Mouse (Mus musculus) fat pad, adult 2 months (tissue): ENCODE results near the gene Adcy6.

Experiments
- DNase-seq: peaks from one replicate; pipeline ENCODE4 v3.0.0-alpha.2; 2011; ENCODE audit warnings: low read depth, low spot score; ENCODE audit errors: extremely low read depth

Adcy6 gene

DNA sequence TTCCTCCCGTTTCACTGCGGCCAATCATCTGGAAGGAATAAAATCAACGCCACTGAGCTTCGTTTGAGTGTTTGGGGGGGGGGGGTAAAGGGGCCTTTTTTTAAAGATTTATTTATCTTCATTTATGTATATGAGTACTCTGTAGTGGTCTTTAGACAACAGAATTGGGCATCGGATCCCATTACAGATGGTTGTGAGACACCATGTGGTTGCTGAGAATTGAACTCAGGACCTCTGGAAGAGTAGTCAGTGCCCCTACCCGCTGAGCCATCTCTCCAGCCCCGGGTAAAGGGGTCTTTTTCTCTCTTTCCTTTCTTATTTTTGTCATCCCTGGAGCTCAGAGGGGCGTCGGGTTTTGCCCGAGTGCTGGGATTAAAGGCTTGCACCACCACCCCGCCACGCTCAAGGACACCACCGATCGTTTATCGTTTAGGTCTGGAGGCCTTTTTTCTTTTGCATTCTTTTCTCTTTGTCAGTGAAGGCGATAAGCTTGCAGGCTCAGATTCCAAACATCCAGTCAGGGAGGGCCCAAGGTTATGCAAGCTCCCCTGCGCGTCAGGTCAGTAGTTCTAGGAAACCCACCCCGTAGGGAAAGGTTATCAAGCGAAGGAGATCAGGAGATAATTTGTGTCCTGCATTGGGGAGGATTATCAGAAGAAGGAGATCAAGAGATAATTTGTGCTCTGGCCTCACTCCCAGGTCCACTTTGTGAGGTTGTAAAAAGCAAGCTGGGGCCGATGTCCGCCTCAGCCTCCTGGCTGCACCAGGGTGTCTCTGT lies 41.4 kb downstream of the Adcy6 start:
- DNase-seq = no peak

DNA sequence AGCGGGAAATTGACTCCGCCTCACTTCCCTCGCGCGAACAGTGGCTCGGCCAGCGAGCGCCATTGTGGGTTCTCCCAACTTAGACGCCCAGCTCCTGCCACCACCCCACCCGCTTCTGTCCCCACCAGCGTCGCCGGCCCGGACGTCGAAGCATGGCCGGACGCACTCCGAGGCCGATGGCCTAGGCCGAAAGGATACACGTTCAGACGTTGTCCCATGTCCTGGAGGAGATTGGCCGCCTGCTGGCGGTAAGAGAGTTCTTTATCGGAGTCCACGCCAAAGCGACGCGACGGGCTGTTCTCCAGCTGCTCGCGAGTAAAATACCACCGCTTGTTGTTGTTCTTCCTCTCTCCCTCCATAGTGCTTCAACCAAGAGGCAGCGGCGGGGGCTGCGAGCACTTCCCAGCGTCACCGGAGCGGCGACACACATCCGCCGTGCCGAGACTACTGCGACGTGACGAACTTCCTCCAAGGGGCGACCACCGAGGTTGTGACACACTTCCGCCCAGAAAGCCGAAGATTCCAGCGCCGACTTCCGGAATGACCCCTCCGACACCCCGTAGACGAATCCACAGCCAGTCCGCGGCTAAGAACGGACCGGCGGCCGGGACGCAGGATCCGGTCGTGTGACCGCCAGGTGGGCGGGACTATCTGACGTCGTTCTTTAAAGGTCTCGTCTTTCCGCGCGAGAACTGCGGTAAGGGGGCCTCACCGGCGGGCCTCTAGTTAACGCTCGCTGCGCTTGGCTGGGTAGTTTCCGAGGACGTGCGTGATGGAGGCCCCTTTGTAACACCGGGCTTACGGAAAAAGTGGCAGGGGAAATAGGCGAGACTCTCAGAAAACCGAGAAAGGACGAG lies 42.4 kb downstream of the Adcy6 start:
- DNase-seq = peak; percentile 84

- DNase-seq = no peak
These were observed 43.0 kb downstream of the Adcy6 start for GRCm38 (mm10) chr15:98566973-98567277.

- DNase-seq = no peak
These were observed 52.7 kb downstream of the Adcy6 start for GRCm38 (mm10) chr15:98557186-98557585.

DNA sequence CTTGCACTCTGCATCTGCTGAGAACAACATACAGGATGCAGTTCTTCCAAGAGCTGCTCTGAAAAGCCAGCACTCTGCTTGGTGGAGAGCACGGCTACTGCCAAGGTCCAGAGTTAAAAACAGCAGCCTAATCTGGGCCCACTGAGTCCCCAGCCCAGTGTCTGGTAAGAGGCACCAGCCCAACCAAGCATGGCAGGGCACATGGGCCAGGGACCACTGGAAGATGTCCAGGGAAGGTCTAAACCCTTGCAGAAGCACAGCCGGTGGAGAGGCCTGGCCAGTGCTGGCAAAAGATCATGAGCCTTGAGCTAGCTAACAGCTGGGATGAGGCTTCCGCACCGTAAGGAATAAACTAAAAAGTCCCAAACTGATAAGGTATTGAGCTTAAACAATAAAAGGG lies 54.0 kb downstream of the Adcy6 start:
- DNase-seq = no peak

DNA sequence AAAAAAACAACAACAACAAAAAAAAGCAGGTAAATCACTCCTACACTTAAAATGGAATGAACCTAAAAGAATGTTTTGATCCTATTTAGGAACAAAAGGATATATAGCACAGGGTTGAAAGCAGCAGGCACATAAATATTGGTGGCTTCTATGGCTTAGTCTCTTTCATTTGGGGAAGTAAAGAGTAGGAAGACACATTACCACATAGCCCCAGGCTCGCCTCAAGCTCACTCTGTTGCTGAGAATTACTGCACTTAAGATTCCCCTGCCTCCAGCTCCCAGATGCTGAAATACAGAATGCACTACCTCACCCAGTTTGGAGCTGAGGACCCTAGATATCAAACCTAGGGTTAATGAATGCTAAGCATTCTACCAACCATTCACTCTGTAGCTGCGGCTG lies 57.1 kb downstream of the Adcy6 start:
- no peak for DNase-seq

- no peak for DNase-seq
These were observed 63.0 kb downstream of the Adcy6 start for GRCm38 (mm10) chr15:98546843-98547242.

GRCm38 (mm10) chr15:98545151-98545550 lies 64.7 kb downstream of the Adcy6 start:
- DNase-seq = no peak

GRCm38 (mm10) chr15:98543341-98543740 lies 66.5 kb downstream of the Adcy6 start:
- DNase-seq = no peak

DNA sequence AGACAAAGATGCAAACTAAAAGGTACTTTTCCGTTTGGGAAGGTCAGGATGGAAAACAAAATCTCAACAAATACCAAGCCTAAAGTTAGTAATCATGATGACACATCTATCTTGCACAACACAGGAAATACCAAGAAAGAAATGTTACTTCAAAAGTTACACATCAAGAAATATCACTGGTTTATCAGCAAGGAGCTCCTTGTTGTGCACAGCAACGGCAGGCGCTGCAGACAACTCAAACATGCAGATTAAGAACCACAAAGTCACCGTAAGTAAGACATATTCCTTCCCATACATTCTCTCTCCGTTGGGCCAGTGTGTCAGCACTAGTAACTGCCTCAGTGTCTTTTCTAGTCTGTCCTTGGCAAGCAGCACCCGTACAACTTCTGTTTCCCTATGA lies 68.8 kb downstream of the Adcy6 start:
- DNase-seq = no peak
